18 mouse cellular contexts compared by ENCODE assay signal in the genomic region with DNA sequence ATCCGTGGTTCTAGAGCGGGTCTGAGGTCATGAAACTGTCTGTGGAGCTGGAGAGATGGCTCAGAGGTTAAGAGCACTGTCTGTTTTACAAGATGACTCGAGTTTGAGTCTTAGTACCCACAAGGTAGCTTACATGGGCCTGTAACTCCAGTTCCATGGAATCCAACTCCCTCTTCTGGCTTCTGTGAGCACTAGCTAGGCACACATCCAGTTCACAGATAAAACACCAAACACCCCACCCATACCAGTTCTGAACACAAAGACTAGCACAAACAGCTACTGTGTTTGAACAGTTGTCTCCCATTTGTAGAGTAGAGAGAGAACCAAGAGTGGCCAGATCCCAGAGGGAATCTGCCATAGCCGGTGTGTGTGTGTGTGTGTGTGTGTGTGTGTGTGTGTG.
DNase-seq lines count a peak whose midpoint lies in the region; ATAC-seq and TF ChIP-seq lines count a peak whose summit lies in the region.
"Had no signal": no experiment of that assay in that cellular context is flagged by ENCODE, and none has a peak within 500 bp of the region (broad histone marks: within the 10 kb centered on the region; RNA-seq: fewer than 3 reads in every experiment).

No protein-coding gene starts in this region.

- H3K9me3 ChIP-seq in liver, embryonic 11.5 days (ENCODE audit: control insufficient read depth, low read length): no peaks in the 10 kb centered on the region
- no peaks in the 10 kb centered on the region for H3K9me3 ChIP-seq in liver, embryonic 12.5 days (replicated peaks)
- no peaks in the 10 kb centered on the region for H3K9me3 ChIP-seq in CH12.LX (replicated peaks; ENCODE audit: low read length)
- H3K9me3 ChIP-seq: embryonic facial prominence, embryonic 12.5 days; hindbrain, embryonic 12.5 days; limb, embryonic 13.5 days; neural tube, embryonic 15.5 days had no signal

- no peaks in the 10 kb centered on the region for H3K79me2 ChIP-seq in heart, adult 2 months (replicated peaks; ENCODE audit: control insufficient read depth, insufficient read depth, low read length)
- H3K79me2 ChIP-seq in CH12.LX (replicated peaks; ENCODE audit: control insufficient read depth, extremely low read depth, insufficient read depth, poor library complexity, severe bottlenecking): no peaks in the 10 kb centered on the region

- H3K36me3 ChIP-seq in heart, adult 2 months (ENCODE audit: control insufficient read depth, insufficient read depth, low read length): peaks cover 4% of the 10 kb centered on the region
- no peaks in the 10 kb centered on the region for H3K36me3 ChIP-seq in liver, embryonic 11.5 days (ENCODE audit: control insufficient read depth, insufficient read depth, low read length)
- no peaks in the 10 kb centered on the region for H3K36me3 ChIP-seq in liver, embryonic 12.5 days
- no peaks in the 10 kb centered on the region for H3K36me3 ChIP-seq in CH12.LX (replicated peaks in 1 of 2; ENCODE audit: control insufficient read depth in 1 of 2, insufficient read depth in 1 of 2, low read length in 1 of 2)
- H3K36me3 ChIP-seq: embryonic facial prominence, embryonic 12.5 days; hindbrain, embryonic 12.5 days; limb, embryonic 13.5 days; neural tube, embryonic 15.5 days had no signal

- no peaks in the 10 kb centered on the region for H3K27me3 ChIP-seq in heart, adult 2 months (ENCODE audit: control insufficient read depth, insufficient read depth, low read length)
- no peaks in the 10 kb centered on the region for H3K27me3 ChIP-seq in liver, embryonic 11.5 days (replicated peaks; ENCODE audit: control insufficient read depth, insufficient read depth, low read length)
- H3K27me3 ChIP-seq in liver, embryonic 12.5 days (replicated peaks): no peaks in the 10 kb centered on the region; the same call in 1 of the 2 replicates
- no peaks in the 10 kb centered on the region for H3K27me3 ChIP-seq in CH12.LX (replicated peaks)
- H3K27me3 ChIP-seq: embryonic facial prominence, embryonic 12.5 days; limb, embryonic 13.5 days; neural tube, embryonic 15.5 days had no signal

- H3K4me3 ChIP-seq in heart, adult 2 months: no peak overlapping the region
- H3K4me3 ChIP-seq in liver, embryonic 11.5 days (ENCODE audit: low read depth, low read length): no peak overlapping the region
- H3K4me3 ChIP-seq in liver, embryonic 12.5 days: no peak overlapping the region
- no peak overlapping the region for H3K4me3 ChIP-seq in CH12.LX (replicated peaks in 1 of 3; ENCODE audit: low read depth in 2 of 3, low read length in 2 of 3, poor library complexity in 1 of 3)
- H3K4me3 ChIP-seq in brown adipose tissue, adult 24 weeks (ENCODE audit: insufficient read depth, low read depth, low read length): no peak overlapping the region
- H3K4me3 ChIP-seq: embryonic facial prominence, embryonic 12.5 days; erythroblast, embryonic 14.5 days; hindbrain, embryonic 12.5 days; limb, embryonic 13.5 days; neural tube, embryonic 15.5 days had no signal

- in situ Hi-C loops in CH12.LX (cut with MboI; ENCODE audit: low pct_ligation_motif_present, low pct_unique_long_range_greater_than_20kb, low sequenced_read_pairs): no loop called here

- peak; percentile 25 for TF ChIP-seq RAD21 in CH12.LX (IDR thresholded peaks at IDR 0.05; ENCODE audit: low read depth, low read length)

- intact Hi-C loops in heart, adult 2 months (cut with DNase I): loop anchor here (2.0 to 5.0 kb wide), 3 partner anchors 52 to 274 kb away; no protein-coding TSS in a partner anchor
- intact Hi-C loops in heart, postnatal 25 days (cut with DNase I): loop anchor here (5.0 kb wide), 2 partner anchors 52 to 92 kb away; no protein-coding TSS in a partner anchor

- no peak for TF ChIP-seq POLR2A in heart, adult 2 months (IDR thresholded peaks at IDR 0.05; ENCODE audit: insufficient read depth, low read depth, low read length)
- TF ChIP-seq POLR2A in CH12.LX (IDR thresholded peaks at IDR 0.05; ENCODE audit: low read depth, low read length): no peak

- no peak overlapping the region for H3K9ac ChIP-seq in heart, adult 2 months (ENCODE audit: low read depth, low read length)
- no peak overlapping the region for H3K9ac ChIP-seq in liver, embryonic 11.5 days (ENCODE audit: low read depth, low read length)
- no peak overlapping the region for H3K9ac ChIP-seq in liver, embryonic 12.5 days
- no peak overlapping the region for H3K9ac ChIP-seq in CH12.LX (ENCODE audit: insufficient read depth, low read depth)
- H3K9ac ChIP-seq: embryonic facial prominence, embryonic 12.5 days; forebrain, postnatal 0 days; hindbrain, embryonic 12.5 days; limb, embryonic 13.5 days; neural tube, embryonic 15.5 days had no signal

- ATAC-seq in liver, embryonic 11.5 days (replicated peaks; ENCODE audit: low FRiP score): no peak
- no peak for ATAC-seq in liver, embryonic 12.5 days
- ATAC-seq: forebrain, postnatal 0 days; midbrain, embryonic 16.5 days had no signal

- 91% methylated on average over 4 of the region's 4 CpGs for WGBS in heart, adult 2 months
- 86% methylated on average over 4 of the region's 4 CpGs for WGBS in liver, embryonic 11.5 days
- 77% methylated on average over 4 of the region's 4 CpGs for WGBS in liver, embryonic 12.5 days (ENCODE audit: insufficient replicate concordance)

- TF ChIP-seq EP300 in heart, adult 2 months (IDR thresholded peaks at IDR 0.05; ENCODE audit: insufficient read depth, low read depth, low read length): no peak
- no peak for TF ChIP-seq EP300 in CH12.LX (IDR thresholded peaks at IDR 0.05; ENCODE audit: low read length)

- dilution Hi-C loops in CH12.LX (cut with MboI; ENCODE audit: extremely low pct_ligation_motif_present, extremely low pct_unique_long_range_greater_than_20kb, low sequenced_read_pairs): no loop called here

- TF ChIP-seq CTCF in heart, adult 2 months (IDR thresholded peaks at IDR 0.05): peak; percentile 56
- TF ChIP-seq CTCF in CH12.LX (conservative IDR thresholded peaks at IDR 0.05 in 1 of 2, IDR thresholded peaks at IDR 0.05 in 1 of 2; ENCODE audit: low read depth in 2 of 2, low read length in 2 of 2): peak in 1 of 2 experiments; percentile 10; a peak in 1 of 4 replicates

- no peak overlapping the region for H3K4me2 ChIP-seq in liver, embryonic 11.5 days
- H3K4me2 ChIP-seq in liver, embryonic 12.5 days: no peak overlapping the region
- no peak overlapping the region for H3K4me2 ChIP-seq in CH12.LX (ENCODE audit: insufficient read depth, low read depth, poor library complexity, severe bottlenecking)
- H3K4me2 ChIP-seq: embryonic facial prominence, embryonic 12.5 days; hindbrain, embryonic 12.5 days; limb, embryonic 13.5 days; neural tube, embryonic 15.5 days had no signal

- H3K4me1 ChIP-seq in heart, adult 2 months (ENCODE audit: control insufficient read depth, insufficient read depth, low read length): peaks cover 26% of the 10 kb centered on the region
- no peaks in the 10 kb centered on the region for H3K4me1 ChIP-seq in liver, embryonic 11.5 days (replicated peaks; ENCODE audit: control insufficient read depth, insufficient read depth, low read length)
- no peaks in the 10 kb centered on the region for H3K4me1 ChIP-seq in liver, embryonic 12.5 days
- peaks cover 2 to 25% of the 10 kb centered on the region in 2 experiments for H3K4me1 ChIP-seq in CH12.LX (ENCODE audit: control insufficient read depth in 1 of 2, insufficient read depth in 2 of 2)
- peaks cover 43% of the 10 kb centered on the region for H3K4me1 ChIP-seq in brown adipose tissue, adult 24 weeks (ENCODE audit: control insufficient read depth, insufficient read depth, insufficient read length, low read length)

- DNase-seq in heart, adult 2 months: peak in 1 of 2 experiments; percentile 22
- DNase-seq in heart, postnatal 25 days (ENCODE audit: low spot score): no peak
- DNase-seq in liver, embryonic 11.5 days (ENCODE audit: low spot score): peak; percentile 12
- no peak for DNase-seq in CH12.LX (ENCODE audit: extremely low read depth)
- DNase-seq in retina, postnatal 1 day: no peak
- DNase-seq: adrenal gland, postnatal 10 days; cerebellum, postnatal 10 days; forebrain, postnatal 0 days; right cerebral cortex, postnatal 14 days; thymus, adult 2 months had no signal

- H3K27ac ChIP-seq in heart, adult 2 months: peak overlapping the region; percentile 84; the same call in 1 of the 2 replicates
- H3K27ac ChIP-seq in liver, embryonic 11.5 days (ENCODE audit: low read depth, low read length): no peak overlapping the region
- H3K27ac ChIP-seq in liver, embryonic 12.5 days: no peak overlapping the region
- no peak overlapping the region for H3K27ac ChIP-seq in CH12.LX (ENCODE audit: insufficient read depth, low read depth)
- H3K27ac ChIP-seq in brown adipose tissue, adult 24 weeks (replicated peaks; ENCODE audit: low read depth, low read length): peak overlapping the region; percentile 87; the same call in 1 of the 2 replicates
- H3K27ac ChIP-seq: hindbrain, embryonic 12.5 days; neural tube, embryonic 15.5 days had no signal

TF ChIP-seq in CH12.LX, 34 proteins besides CTCF, POLR2A, EP300 and RAD21:
- TF ChIP-seq TBP (conservative IDR thresholded peaks at IDR 0.05; ENCODE audit: low read depth, low read length) (no peak), SMC3 (IDR thresholded peaks at IDR 0.05; ENCODE audit: low read depth, low read length) (peak; percentile 19; the same call in 1 of the 2 replicates)

Comparison
In these comparisons a context has a peak if more than half of its experiments do, and no peak if none do; other contexts are left out.
1. H3K27ac ChIP-seq: peak in heart, adult 2 months (single experiment) and brown adipose tissue, adult 24 weeks (single experiment); none in liver, embryonic 11.5 days (single experiment), liver, embryonic 12.5 days (single experiment) and CH12.LX (single experiment).